Mouse (Mus musculus) MEL (cell line): ENCODE measurements around the gene Rbm42. TPM values are rescaled to one million over a fixed set of nuclear protein-coding genes. Genes with fewer than 3 reads are reported as not detected.
A peak's percentile ranks its signal among the peaks of the same experiment; 100 is the strongest.

Source experiments
- DNase-seq: peaks from one replicate; pipeline ENCODE4 v3.0.0; 2011; ENCODE audit warnings: low read depth, low spot score
- H3K27ac ChIP-seq: 2 replicates; pipeline ENCODE4 v1.5.1; 2012; ENCODE audit warnings: low read depth, mild to moderate bottlenecking, control low read depth, low read length, moderate library complexity; ENCODE audit not compliant: control insufficient read depth
- H3K27me3 ChIP-seq, 2 experiments: fragments of 150-350 bp in 1 of 2; sonication (generic) in 1 of 2; 2 replicates each; pipeline ENCODE4 v1.6.1; 2012; ENCODE audit warnings: low read length in 2 of 2, mild to moderate bottlenecking in 2 of 2, improper control_type of control experiment in 1 of 2, moderate library complexity in 1 of 2; ENCODE audit not compliant: insufficient read depth in 2 of 2, control insufficient read depth in 1 of 2
- H3K36me3 ChIP-seq, 2 experiments: 2 replicates each; pipeline ENCODE4 v1.6.1; 2012 to 2014; ENCODE audit warnings: low read length in 2 of 2, improper control_type of control experiment in 1 of 2, inconsistent platforms in 1 of 2, mild to moderate bottlenecking in 1 of 2; ENCODE audit not compliant: insufficient read depth in 2 of 2, control insufficient read depth in 1 of 2
- H3K4me1 ChIP-seq, 2 experiments: fragments of 150-350 bp in 1 of 2; sonication (generic) in 1 of 2; 2 replicates each; pipeline ENCODE4 v1.6.1; 2012; ENCODE audit warnings: low read length in 2 of 2, improper control_type of control experiment in 1 of 2, mild to moderate bottlenecking in 1 of 2; ENCODE audit not compliant: insufficient read depth in 2 of 2, control insufficient read depth in 1 of 2
- H3K4me3 ChIP-seq, 2 experiments: fragments of 150-350 bp in 1 of 2; sonication (generic) in 1 of 2; 2 replicates each; pipeline ENCODE4 v1.5.1; 2012; ENCODE audit warnings: low read depth in 2 of 2, low read length in 2 of 2, mild to moderate bottlenecking in 2 of 2, moderate library complexity in 2 of 2, control low read depth in 1 of 2, improper control_type of control experiment in 1 of 2; ENCODE audit not compliant: control insufficient read depth in 1 of 2, insufficient read depth in 1 of 2
- H3K79me2 ChIP-seq: 2 replicates; pipeline ENCODE4 v1.6.1; 2012; ENCODE audit warnings: mild to moderate bottlenecking, low read length, moderate library complexity; ENCODE audit not compliant: control insufficient read depth, poor library complexity, insufficient read depth
- H3K9ac ChIP-seq: 2 replicates; pipeline ENCODE4 v1.6.1; 2012; ENCODE audit warnings: low read depth, mild to moderate bottlenecking, control low read depth, low read length, moderate library complexity; ENCODE audit not compliant: control insufficient read depth, poor library complexity, severe bottlenecking
- H3K9me3 ChIP-seq: fragments of 150-350 bp; sonication (generic); replicated peaks from 2 replicates; pipeline ENCODE4 v1.6.1; 2012; ENCODE audit warnings: mild to moderate bottlenecking, low read length, improper control_type of control experiment, moderate library complexity; ENCODE audit not compliant: insufficient read depth
- BHLHE40 ChIP-seq: IDR thresholded peaks from 2 replicates; pipeline ENCODE4 v1.6.1; 2012; ENCODE audit warnings: low read depth, mild to moderate bottlenecking, inconsistent platforms, low read length, improper control_type of control experiment, borderline replicate concordance
- CTCF ChIP-seq, 3 experiments: IDR thresholded peaks in 2 of 3; conservative IDR thresholded peaks in 1 of 3; 2 replicates each; pipeline ENCODE4 v1.5.1; 2011 to 2012; ENCODE audit warnings: low read length in 3 of 3, low read depth in 2 of 3, mild to moderate bottlenecking in 2 of 3, improper control_type of control experiment in 1 of 3, inconsistent platforms in 1 of 3, mixed read lengths in 1 of 3, moderate library complexity in 1 of 3; ENCODE audit not compliant: control insufficient read depth in 1 of 3, insufficient read depth in 1 of 3, poor library complexity in 1 of 3, severe bottlenecking in 1 of 3
- ELF1 ChIP-seq: IDR thresholded peaks from 2 replicates; pipeline ENCODE4 v1.6.1; 2014; ENCODE audit warnings: low read depth, mild to moderate bottlenecking, inconsistent platforms, low read length, improper control_type of control experiment, moderate library complexity
- ETS1 ChIP-seq: IDR thresholded peaks from 2 replicates; pipeline ENCODE4 v1.6.1; 2012; ENCODE audit warnings: low read depth, mild to moderate bottlenecking, inconsistent platforms, low read length, improper control_type of control experiment, moderate library complexity
- HCFC1 ChIP-seq: IDR thresholded peaks from 2 replicates; pipeline ENCODE4 v1.6.1; 2012; ENCODE audit warnings: low read depth, mild to moderate bottlenecking, inconsistent platforms, low read length, improper control_type of control experiment, moderate library complexity
- KAT2A ChIP-seq: conservative IDR thresholded peaks from 2 replicates; pipeline ENCODE4 v1.6.1; 2012; ENCODE audit warnings: low read depth, low read length, improper control_type of control experiment, inconsistent platforms
- MAFK ChIP-seq: IDR thresholded peaks from 2 replicates; pipeline ENCODE4 v1.6.1; 2011; ENCODE audit warnings: low read depth, mild to moderate bottlenecking, low read length, improper control_type of control experiment, borderline replicate concordance
- MAX ChIP-seq: IDR thresholded peaks from 2 replicates; pipeline ENCODE4 v1.6.1; 2011; ENCODE audit warnings: low read length, improper control_type of control experiment
- MEF2A ChIP-seq: IDR thresholded peaks from 2 replicates; pipeline ENCODE4 v1.6.1; 2014; ENCODE audit warnings: low read depth, mild to moderate bottlenecking, inconsistent platforms, low read length, improper control_type of control experiment; ENCODE audit not compliant: poor library complexity, insufficient replicate concordance, severe bottlenecking; ENCODE audit errors: extremely low read depth
- MXI1 ChIP-seq: IDR thresholded peaks from 2 replicates; pipeline ENCODE4 v1.6.1; 2011; ENCODE audit warnings: mild to moderate bottlenecking, low read depth, low read length, improper control_type of control experiment
- MYC ChIP-seq: IDR thresholded peaks from 2 replicates; pipeline ENCODE4 v1.6.1; 2011; ENCODE audit warnings: low read depth, mild to moderate bottlenecking, low read length, improper control_type of control experiment, moderate library complexity
- NELFE ChIP-seq: IDR thresholded peaks from 2 replicates; pipeline ENCODE4 v1.6.1; 2011; ENCODE audit warnings: low read depth, low read length, improper control_type of control experiment
- POLR2A ChIP-seq, 2 experiments: IDR thresholded peaks; 2 replicates each; pipeline ENCODE4 v1.6.1; 2011 to 2012; ENCODE audit warnings: low read length in 2 of 2, mild to moderate bottlenecking in 2 of 2, control low read depth in 1 of 2, improper control_type of control experiment in 1 of 2, low read depth in 1 of 2, moderate library complexity in 1 of 2; ENCODE audit not compliant: control insufficient read depth in 1 of 2, insufficient read depth in 1 of 2, poor library complexity in 1 of 2
- RCOR1 ChIP-seq: IDR thresholded peaks from 2 replicates; pipeline ENCODE4 v1.6.1; 2012; ENCODE audit warnings: low read depth, mild to moderate bottlenecking, inconsistent platforms, low read length, improper control_type of control experiment
- SIN3A ChIP-seq: IDR thresholded peaks from 2 replicates; pipeline ENCODE4 v1.6.1; 2012; ENCODE audit warnings: low read length, improper control_type of control experiment, inconsistent platforms
- SMC3 ChIP-seq: IDR thresholded peaks from 2 replicates; pipeline ENCODE4 v1.6.1; 2011; ENCODE audit warnings: low read depth, low read length, improper control_type of control experiment
- TBP ChIP-seq: IDR thresholded peaks from 2 replicates; pipeline ENCODE4 v1.8.0; 2011; ENCODE audit warnings: low read depth, low read length, improper control_type of control experiment
- TCF12 ChIP-seq: IDR thresholded peaks from 2 replicates; pipeline ENCODE4 v1.6.1; 2014; ENCODE audit warnings: low read depth, mild to moderate bottlenecking, inconsistent platforms, low read length, improper control_type of control experiment, moderate library complexity
- ZMIZ1 ChIP-seq: IDR thresholded peaks from 2 replicates; pipeline ENCODE4 v1.6.1; 2012; ENCODE audit warnings: low read depth, mild to moderate bottlenecking, inconsistent platforms, low read length, improper control_type of control experiment, moderate library complexity
- ZNF384 ChIP-seq: IDR thresholded peaks from 2 replicates; pipeline ENCODE4 v1.6.1; 2012; ENCODE audit warnings: low read depth, mild to moderate bottlenecking, inconsistent platforms, low read length, improper control_type of control experiment
- polyA plus RNA-seq, 2 experiments: library from polyadenylated mRNA; stranded (reverse) in 1 of 2; unstranded in 1 of 2; fragments of >175 nt in 1 of 2; fragments of >200 nt in 1 of 2; gene quantifications; 2 replicates each; pipeline versions ENCODE4 v1.2.1 to v1.2.4; 2012; ENCODE audit warnings: low replicate concordance in 2 of 2, low read depth in 1 of 2; ENCODE audit not compliant: insufficient read length in 2 of 2, insufficient read depth in 1 of 2, missing spikeins in 1 of 2
- total RNA-seq: library from RNA; depleted of rRNA; stranded (reverse); fragments of 300-350 nt; gene quantifications from 2 replicates; pipeline ENCODE4 v1.2.3, GENCODE M21; 2012

Gene Rbm42
- total and polyA plus RNA-seq, 3 experiments: 124 to 129 TPM; not detected in 1

DNA sequence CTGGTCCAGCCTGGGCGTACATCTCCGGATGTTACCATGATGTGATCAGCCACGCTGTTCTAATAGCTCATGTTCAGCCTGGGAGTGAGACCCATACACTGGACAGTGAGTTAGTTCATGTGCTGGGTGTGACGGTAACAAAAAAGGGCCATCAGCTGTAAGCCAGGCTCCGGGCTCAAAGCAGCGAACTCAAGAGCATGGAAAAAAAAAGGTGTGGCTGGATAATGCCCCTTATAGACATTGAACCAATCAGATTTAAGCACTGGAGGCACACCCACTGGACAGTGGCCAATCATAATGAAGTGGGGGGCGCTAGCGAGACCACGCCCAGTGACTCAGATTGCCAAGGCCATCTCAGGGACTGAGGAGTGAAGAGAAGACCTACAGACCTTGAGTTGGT lies 48.5 kb upstream of the Rbm42 start, which contains the start of gene 2200002J24Rik:
Gene 2200002J24Rik, plus strand, starts transcription at position 338 of the 400 bp plus-strand sequence.
- TF ChIP-seq POLR2A (IDR thresholded peaks at IDR 0.05; ENCODE audit: control insufficient read depth in 1 of 2, insufficient read depth in 1 of 2, low read depth in 1 of 2, low read length in 2 of 2, poor library complexity in 1 of 2): peak in 1 of 2 experiments; percentile 60; a peak in 2 of 4 replicates
- peak; percentile 52 for TF ChIP-seq MXI1
- no peak for TF ChIP-seq CTCF (IDR thresholded peaks at IDR 0.05 in 2 of 3, conservative IDR thresholded peaks at IDR 0.05 in 1 of 3; ENCODE audit: control insufficient read depth in 1 of 3, insufficient read depth in 1 of 3, low read depth in 2 of 3, low read length in 3 of 3, poor library complexity in 1 of 3, severe bottlenecking in 1 of 3)
- TF ChIP-seq ZNF384: 0 out of 2 replicates have a peak, but pooled peaks have one; percentile 14
- TF ChIP-seq TBP: peak; percentile 19; the same call in 1 of the 2 replicates
- TF ChIP-seq NELFE: 0 out of 2 replicates have a peak, but pooled peaks have one; percentile 34
- TF ChIP-seq MAFK: no peak
- peak; percentile 69 for TF ChIP-seq SIN3A
- Histone ChIP-seq H3K9me3 (no peaks in the 10 kb centered on the region), H3K4me1 (peaks cover 0 to 10% of the 10 kb centered on the region in 2 experiments; a peak in 1 of 4 replicates), H3K9ac (peak within 1 kb of the TSS; percentile 37), H3K36me3 (peaks cover 0 to 5% of the 10 kb centered on the region in 2 experiments; a peak in 2 of 4 replicates), H3K27me3 (no peaks in the 10 kb centered on the region; a peak in 2 of 4 replicates), H3K79me2 (no peaks in the 10 kb centered on the region), H3K4me3 (peak within 1 kb of the TSS; percentile 42 to 52), H3K27ac (peak within 1 kb of the TSS; percentile 42)
- peak; percentile 95 for DNase-seq

DNA sequence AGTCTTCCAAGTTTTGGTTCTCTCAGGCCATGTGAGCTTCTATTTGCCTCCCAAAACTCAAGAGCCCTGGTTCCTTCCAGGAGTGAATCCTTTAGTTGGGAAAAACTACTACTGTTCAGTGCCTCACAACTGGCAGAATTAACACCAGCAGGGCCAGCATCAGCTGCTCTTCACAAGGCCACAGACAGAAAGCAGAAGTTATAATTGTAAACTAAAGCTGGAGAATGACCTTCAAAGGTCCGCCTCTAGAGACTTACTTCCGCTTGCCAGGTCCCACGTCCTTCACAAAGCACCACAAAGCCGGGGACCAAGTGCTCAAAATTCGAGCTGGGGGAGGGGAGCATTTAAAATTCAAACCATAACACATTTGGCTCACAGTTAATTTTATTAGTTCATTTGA lies 48.0 kb upstream of the Rbm42 start:
- Histone ChIP-seq H3K36me3 (peaks cover 0 to 5% of the 10 kb centered on the region in 2 experiments; a peak in 2 of 4 replicates), H3K4me3 (peak overlapping the region; percentile 42 to 52), H3K27me3 (no peaks in the 10 kb centered on the region; a peak in 1 of 4 replicates), H3K79me2 (no peaks in the 10 kb centered on the region), H3K27ac (peak overlapping the region; percentile 42), H3K9ac (peak overlapping the region; percentile 37), H3K4me1 (peaks cover 0 to 10% of the 10 kb centered on the region in 2 experiments; a peak in 1 of 4 replicates), H3K9me3 (no peaks in the 10 kb centered on the region)
- DNase-seq: peak; percentile 85
- TF ChIP-seq KAT2A: no peak
- no peak for TF ChIP-seq RCOR1
- TF ChIP-seq TBP: peak; percentile 25; the same call in 1 of the 2 replicates
- no peak for TF ChIP-seq ZMIZ1
- no peak for TF ChIP-seq MYC
- no peak for TF ChIP-seq TCF12
- TF ChIP-seq ELF1: 0 out of 2 replicates have a peak, but pooled peaks have one; percentile 16
- peak; percentile 69 for TF ChIP-seq HCFC1
- no peak for TF ChIP-seq MEF2A
- TF ChIP-seq ETS1: peak; percentile 39; the same call in 1 of the 2 replicates
- no peak for TF ChIP-seq BHLHE40
- TF ChIP-seq MAFK: no peak
- no peak for TF ChIP-seq SMC3
- no peak for TF ChIP-seq MAX
- peak in 1 of 2 experiments; percentile 17; a peak in 1 of 4 replicates for TF ChIP-seq POLR2A (IDR thresholded peaks at IDR 0.05; ENCODE audit: control insufficient read depth in 1 of 2, insufficient read depth in 1 of 2, low read depth in 1 of 2, low read length in 2 of 2, poor library complexity in 1 of 2)
